Mouse (Mus musculus): Measurements from ENCODE around the gene Car14. TPM values are rescaled to one million over a fixed set of nuclear protein-coding genes. Genes with fewer than 3 reads are reported as not detected.

The Car14 gene
- polyA plus RNA-seq (2017; shearing (Covaris generic)), result not detected

DNA sequence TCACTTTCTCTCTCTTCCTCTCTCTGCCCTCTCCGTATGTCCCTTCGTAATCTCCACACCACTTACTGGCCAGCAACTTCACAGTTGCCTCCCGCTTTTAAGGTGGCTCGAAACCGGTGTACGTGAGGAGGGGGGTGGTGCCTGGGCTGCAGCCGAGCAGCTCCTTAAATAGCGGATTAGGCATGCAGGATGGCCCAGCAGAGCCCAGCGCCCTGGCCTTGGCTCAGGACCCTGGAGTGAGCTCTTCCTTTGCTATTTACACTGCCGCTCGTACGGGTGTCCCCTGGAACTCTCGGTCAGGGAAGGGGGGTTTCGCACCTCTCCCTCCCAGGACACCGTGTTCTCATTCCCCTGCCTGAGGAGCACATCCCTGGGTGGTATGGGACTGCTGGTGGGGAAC, at the start of gene Car14:
Gene Car14, minus strand, starts transcription at position 124 of the 400 bp plus-strand sequence.

DNA sequence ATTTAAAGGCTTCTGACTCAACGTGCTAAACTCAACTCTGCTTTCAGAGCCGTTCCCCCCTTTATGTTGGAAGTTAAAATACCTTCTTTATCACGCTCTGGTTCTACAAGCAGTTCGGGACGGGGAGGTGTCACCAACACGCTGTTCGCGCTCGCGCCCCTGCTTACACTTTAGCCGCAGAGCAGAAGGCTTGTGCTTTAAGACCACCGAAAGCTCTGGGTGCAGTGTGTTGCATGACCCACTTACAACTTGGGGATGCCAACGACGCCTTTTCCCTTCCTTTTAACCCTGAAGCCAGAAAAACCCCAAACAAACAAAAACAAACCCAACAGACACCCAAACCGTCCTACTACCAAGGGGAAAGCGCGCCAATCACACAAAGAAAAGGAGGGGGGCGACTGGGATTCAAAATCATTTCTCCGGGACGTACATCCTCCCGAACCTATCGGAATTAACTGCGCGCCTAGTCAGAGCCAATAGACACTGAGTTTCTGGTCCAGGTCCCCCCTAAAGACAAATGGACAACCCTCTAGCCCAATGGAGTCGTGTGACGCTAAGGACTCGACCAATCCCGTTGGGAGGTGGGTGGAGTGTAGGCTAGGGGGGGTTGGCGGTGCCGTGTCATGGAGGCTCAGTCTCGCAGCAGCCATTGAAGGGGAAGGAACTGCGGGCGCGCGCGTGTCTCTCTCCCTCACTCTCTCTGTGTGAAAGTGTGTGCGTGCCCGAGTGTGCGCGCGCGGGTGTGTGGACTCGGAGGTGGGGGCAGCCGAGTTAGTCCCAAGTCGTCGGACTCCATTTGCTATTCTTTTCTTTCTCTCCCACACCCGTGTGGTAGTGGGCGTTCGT, 24.4 kb upstream of the Car14 start, which contains the start of gene Anp32e:
Gene Anp32e, plus strand, starts transcription at position 589 of the 846 bp plus-strand sequence.

GRCm38 (mm10) chr3:95893606-95894316, 10.7 kb downstream of the Car14 start, which contains the start of gene Aph1a:
TSS of gene Aph1a (plus strand) at chr3:95893969.

GRCm38 (mm10) chr3:95891211-95892065, 13.1 kb downstream of the Car14 start, which contains the start of gene BC028528:
TSS of gene BC028528 (minus strand) at chr3:95892005.

DNA sequence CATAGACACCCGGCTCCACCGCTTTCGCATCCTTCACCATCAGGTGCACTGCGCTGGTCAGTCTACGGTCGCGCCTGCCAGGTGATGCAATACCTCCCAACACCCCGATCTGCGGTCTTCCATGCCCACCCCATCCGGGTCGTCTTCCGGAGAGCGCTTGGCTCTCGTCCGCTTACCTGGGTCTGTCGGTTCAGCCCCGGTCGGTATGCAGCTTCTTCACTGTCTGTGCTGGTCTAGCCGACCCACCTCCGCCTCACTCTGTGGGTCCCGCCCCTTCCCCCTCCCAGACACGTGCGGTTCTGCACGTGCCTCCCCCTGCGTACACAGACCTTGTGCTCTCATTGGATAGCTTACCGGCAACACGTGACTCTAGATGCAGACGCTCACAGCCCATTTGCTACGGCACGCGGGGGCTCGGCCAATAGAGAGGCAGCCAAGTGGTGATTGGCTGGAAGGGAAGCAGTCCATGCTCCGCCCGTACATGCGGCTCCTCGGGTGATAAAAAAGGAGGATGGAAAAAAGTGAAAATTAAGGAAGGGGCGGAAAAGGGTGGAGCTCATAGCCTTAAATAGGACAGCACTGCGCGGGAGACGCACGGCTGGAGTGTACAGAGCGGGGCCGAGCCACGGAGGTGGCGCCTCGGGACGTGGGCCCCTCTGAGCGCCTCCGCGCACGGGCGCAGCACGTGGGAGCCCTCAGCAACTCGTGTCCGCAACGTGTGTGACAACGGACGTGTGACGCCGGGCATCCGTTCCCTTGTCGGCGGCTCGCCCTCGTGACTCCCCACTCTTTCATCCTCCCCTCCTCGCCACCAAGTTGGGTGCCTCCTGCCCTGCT, 22.3 kb downstream of the Car14 start, which contains the start of gene Ciart:
Gene Ciart, minus strand, starts transcription at position 273 of the 837 bp plus-strand sequence.

GRCm38 (mm10) chr3:95871392-95871867, 33.1 kb downstream of the Car14 start, which contains the start of gene Mrps21:
TSS of gene Mrps21 (minus strand) at chr3:95871519.

GRCm38 (mm10) chr3:95855502-95856089, 48.9 kb downstream of the Car14 start, which contains the start of gene Prpf3:
TSS of gene Prpf3 (minus strand) at chr3:95855885.

Other genes with a start within 250 kb of the Car14 start
- gene Mcl1, start 245.9 kb downstream of the Car14 start, polyA plus RNA-seq (2017; shearing (Covaris generic)), result 44.3 TPM
- 14.0 TPM for gene Adamtsl4, start 216.8 kb downstream of the Car14 start, polyA plus RNA-seq (2017; shearing (Covaris generic))
- gene Ecm1, start 165.1 kb downstream of the Car14 start, polyA plus RNA-seq (2017; shearing (Covaris generic)), result 168 TPM
- gene Tars2, start 144.5 kb downstream of the Car14 start, polyA plus RNA-seq (2017; shearing (Covaris generic)), result 90.5 TPM
- gene Rprd2, start 85.8 kb downstream of the Car14 start, polyA plus RNA-seq (2017; shearing (Covaris generic)), result 20.4 TPM
- gene Prpf3, start 48.8 kb downstream of the Car14 start, polyA plus RNA-seq (2017; shearing (Covaris generic)), result 73.9 TPM
- 256 TPM for gene Mrps21, start 33.2 kb downstream of the Car14 start, polyA plus RNA-seq (2017; shearing (Covaris generic))
- 7.4 TPM for gene Ciart, start 22.4 kb downstream of the Car14 start, polyA plus RNA-seq (2017; shearing (Covaris generic))
- 0.40 TPM for gene BC028528, start 12.7 kb downstream of the Car14 start, polyA plus RNA-seq (2017; shearing (Covaris generic))
- gene Aph1a, start 10.7 kb downstream of the Car14 start, polyA plus RNA-seq (2017; shearing (Covaris generic)), result 56.1 TPM
- 235 TPM for gene Anp32e, start 24.6 kb upstream of the Car14 start, polyA plus RNA-seq (2017; shearing (Covaris generic))
- gene Plekho1, start 91.3 kb upstream of the Car14 start, polyA plus RNA-seq (2017; shearing (Covaris generic)), result 10.0 TPM
- 30.5 TPM for gene Vps45, start 153.8 kb upstream of the Car14 start, polyA plus RNA-seq (2017; shearing (Covaris generic))
- 30.5 TPM for gene Otud7b, start 199.8 kb upstream of the Car14 start, polyA plus RNA-seq (2017; shearing (Covaris generic))

All from inflammation-experienced regulatory T-cells, adult 16 weeks (primary cell).